ENCODE assay signal across 19 mouse cellular contexts in genomic region chr3:144447917-144448316, GRCm38 (mm10).
DNase-seq lines count a peak whose midpoint lies in the region; ATAC-seq and TF ChIP-seq lines count a peak whose summit lies in the region.
"Had no signal": no experiment of that assay in that cellular context is flagged by ENCODE, and none has a peak within 500 bp of the region (broad histone marks: within the 10 kb centered on the region; RNA-seq: fewer than 3 reads in every experiment).

No protein-coding gene starts in this region.

- H3K9me3 ChIP-seq in liver, embryonic 13.5 days (replicated peaks) = no peaks in the 10 kb centered on the region
- H3K9me3 ChIP-seq in liver, postnatal 0 days (ENCODE audit: low read length) = no peaks in the 10 kb centered on the region
- H3K9me3 ChIP-seq in forebrain, embryonic 13.5 days (replicated peaks) = no peaks in the 10 kb centered on the region
- H3K9me3 ChIP-seq in hindbrain, embryonic 16.5 days (ENCODE audit: control insufficient read depth, low read length) = no peaks in the 10 kb centered on the region
- H3K9me3 ChIP-seq: embryonic facial prominence, embryonic 12.5 days; forebrain, embryonic 12.5 days; heart, embryonic 12.5 days; hindbrain, embryonic 10.5 days had no signal

- peak; percentile 17; the same call in 1 of the 2 replicates for ATAC-seq in erythroid progenitor cell, adult 5-6 weeks (replicated peaks; ENCODE audit: low FRiP score, poor library complexity, severe bottlenecking)
- peak; percentile 88 for ATAC-seq in liver, embryonic 13.5 days (ENCODE audit: low read depth)
- ATAC-seq in liver, postnatal 0 days = peak; percentile 46
- ATAC-seq in forebrain, embryonic 13.5 days = no peak
- ATAC-seq in hindbrain, embryonic 16.5 days = no peak
- ATAC-seq: forebrain, postnatal 0 days had no signal

- 42% methylated on average over 9 of the region's 9 CpGs for WGBS in liver, embryonic 13.5 days (ENCODE audit: insufficient replicate concordance)
- WGBS in liver, postnatal 0 days (ENCODE audit: insufficient replicate concordance) = 58% methylated on average over 9 of the region's 9 CpGs
- WGBS in forebrain, embryonic 13.5 days = 89% methylated on average over 9 of the region's 9 CpGs
- 90% methylated on average over 9 of the region's 9 CpGs for WGBS in hindbrain, embryonic 16.5 days

- H3K4me3 ChIP-seq in liver, embryonic 13.5 days (replicated peaks) = no peak overlapping the region
- H3K4me3 ChIP-seq in liver, postnatal 0 days (ENCODE audit: low read depth, low read length) = no peak overlapping the region
- H3K4me3 ChIP-seq in forebrain, embryonic 13.5 days = no peak overlapping the region
- H3K4me3 ChIP-seq in hindbrain, embryonic 16.5 days (ENCODE audit: low read length) = no peak overlapping the region
- H3K4me3 ChIP-seq: embryonic facial prominence, embryonic 12.5 days; forebrain, embryonic 12.5 days; gastrocnemius, adult 2 months; heart, embryonic 12.5 days; hindbrain, embryonic 10.5 days had no signal

- DNase-seq in liver, embryonic 13.5 days = peak; percentile 10
- no peak for DNase-seq in liver, postnatal 0 days
- DNase-seq in retina, postnatal 1 day = no peak
- DNase-seq in natural killer cell, adult 2 months (ENCODE audit: low spot score in 2 of 2) = no peak
- DNase-seq: adrenal gland, adult 8-10 months; adrenal gland, postnatal 36 days; cerebellum, adult 11-12 months; cerebellum, postnatal 10 days; forebrain, postnatal 0 days; gastrocnemius, adult 2 months; gastrocnemius, postnatal 25 days had no signal

- TF ChIP-seq CTCF in liver, postnatal 0 days (IDR thresholded peaks at IDR 0.05; ENCODE audit: low read depth) = no peak

- H3K27ac ChIP-seq in liver, embryonic 13.5 days = no peak overlapping the region; the same call in 1 of the 2 replicates
- H3K27ac ChIP-seq in liver, postnatal 0 days (ENCODE audit: low read depth) = no peak overlapping the region
- H3K27ac ChIP-seq in forebrain, embryonic 13.5 days = no peak overlapping the region
- H3K27ac ChIP-seq in hindbrain, embryonic 16.5 days (ENCODE audit: low read depth, low read length) = no peak overlapping the region
- H3K27ac ChIP-seq: embryonic facial prominence, embryonic 12.5 days; forebrain, embryonic 12.5 days; gastrocnemius, adult 2 months; hindbrain, embryonic 10.5 days; hindbrain, embryonic 14.5 days had no signal

- H3K27me3 ChIP-seq in liver, embryonic 13.5 days = no peaks in the 10 kb centered on the region
- no peaks in the 10 kb centered on the region for H3K27me3 ChIP-seq in liver, postnatal 0 days (ENCODE audit: insufficient read depth, low read length)
- no peaks in the 10 kb centered on the region for H3K27me3 ChIP-seq in forebrain, embryonic 13.5 days
- H3K27me3 ChIP-seq in hindbrain, embryonic 16.5 days (replicated peaks; ENCODE audit: control insufficient read depth, insufficient read depth, low read length) = no peaks in the 10 kb centered on the region
- H3K27me3 ChIP-seq: embryonic facial prominence, embryonic 12.5 days; forebrain, embryonic 12.5 days; heart, embryonic 12.5 days had no signal

- H3K4me2 ChIP-seq in liver, embryonic 13.5 days = 0 out of 2 replicates have a peak overlapping the region, but pooled peaks have one; percentile 12
- no peak overlapping the region for H3K4me2 ChIP-seq in liver, postnatal 0 days (ENCODE audit: low read depth, low read length)
- no peak overlapping the region for H3K4me2 ChIP-seq in forebrain, embryonic 13.5 days
- H3K4me2 ChIP-seq in hindbrain, embryonic 16.5 days (ENCODE audit: low read length) = no peak overlapping the region
- H3K4me2 ChIP-seq: embryonic facial prominence, embryonic 12.5 days; forebrain, embryonic 12.5 days; heart, embryonic 12.5 days; hindbrain, embryonic 14.5 days had no signal

- peak overlapping the region; percentile 26; the same call in 1 of the 2 replicates for H3K9ac ChIP-seq in liver, embryonic 13.5 days
- no peak overlapping the region for H3K9ac ChIP-seq in liver, postnatal 0 days (replicated peaks)
- no peak overlapping the region for H3K9ac ChIP-seq in forebrain, embryonic 13.5 days
- H3K9ac ChIP-seq in hindbrain, embryonic 16.5 days (ENCODE audit: low read depth, low read length) = no peak overlapping the region
- H3K9ac ChIP-seq: embryonic facial prominence, embryonic 12.5 days; forebrain, embryonic 12.5 days; forebrain, postnatal 0 days; heart, embryonic 12.5 days; hindbrain, embryonic 14.5 days had no signal

- H3K4me1 ChIP-seq in liver, embryonic 13.5 days (replicated peaks) = peaks cover 22% of the 10 kb centered on the region
- H3K4me1 ChIP-seq in liver, postnatal 0 days (ENCODE audit: insufficient read depth) = 0 out of 2 replicates have a peak, but pooled peaks cover 7% of the 10 kb centered on the region
- no peaks in the 10 kb centered on the region for H3K4me1 ChIP-seq in forebrain, embryonic 13.5 days
- H3K4me1 ChIP-seq in hindbrain, embryonic 16.5 days (ENCODE audit: control insufficient read depth, insufficient read depth, low read depth, low read length) = no peaks in the 10 kb centered on the region
- H3K4me1 ChIP-seq: embryonic facial prominence, embryonic 12.5 days; forebrain, embryonic 12.5 days; hindbrain, embryonic 10.5 days had no signal

- peak; percentile 53; the same call in 1 of the 2 replicates for TF ChIP-seq EP300 in liver, postnatal 0 days (IDR thresholded peaks at IDR 0.05; ENCODE audit: low read depth)

- peaks cover 14% of the 10 kb centered on the region for H3K36me3 ChIP-seq in liver, embryonic 13.5 days
- no peaks in the 10 kb centered on the region for H3K36me3 ChIP-seq in liver, postnatal 0 days (replicated peaks; ENCODE audit: insufficient read depth, low read length)
- H3K36me3 ChIP-seq in forebrain, embryonic 13.5 days (ENCODE audit: poor library complexity, severe bottlenecking) = peaks cover 42% of the 10 kb centered on the region
- peaks cover 5% of the 10 kb centered on the region; the same call in 1 of the 2 replicates for H3K36me3 ChIP-seq in hindbrain, embryonic 16.5 days (ENCODE audit: control insufficient read depth, insufficient read depth, low read length)

Comparison
In these comparisons a context has a peak if more than half of its experiments do, and no peak if none do; other contexts are left out.
1. ATAC-seq: peak in erythroid progenitor cell, adult 5-6 weeks (single experiment), liver, embryonic 13.5 days (single experiment) and liver, postnatal 0 days (single experiment); none in forebrain, embryonic 13.5 days (single experiment) and hindbrain, embryonic 16.5 days (single experiment).